Mouse (Mus musculus) cerebellum, adult (tissue): ENCODE measurements around the gene Mrps15.
"Not testable (repeated sequence)": the region's sequence is repeated elsewhere in the genome, so short reads cannot be mapped to it uniquely, and the experiment has no call there.

Experiments
- ATAC-seq: cut with Nextera tagmentation; 2 replicates; pipeline ENCODE4 v1.9.2; 2017; ENCODE audit warnings: mild to moderate bottlenecking, moderate library complexity, mixed read lengths; ENCODE audit not compliant: insufficient number of reproducible peaks, low FRiP score, low TSS enrichment

Gene Mrps15

DNA sequence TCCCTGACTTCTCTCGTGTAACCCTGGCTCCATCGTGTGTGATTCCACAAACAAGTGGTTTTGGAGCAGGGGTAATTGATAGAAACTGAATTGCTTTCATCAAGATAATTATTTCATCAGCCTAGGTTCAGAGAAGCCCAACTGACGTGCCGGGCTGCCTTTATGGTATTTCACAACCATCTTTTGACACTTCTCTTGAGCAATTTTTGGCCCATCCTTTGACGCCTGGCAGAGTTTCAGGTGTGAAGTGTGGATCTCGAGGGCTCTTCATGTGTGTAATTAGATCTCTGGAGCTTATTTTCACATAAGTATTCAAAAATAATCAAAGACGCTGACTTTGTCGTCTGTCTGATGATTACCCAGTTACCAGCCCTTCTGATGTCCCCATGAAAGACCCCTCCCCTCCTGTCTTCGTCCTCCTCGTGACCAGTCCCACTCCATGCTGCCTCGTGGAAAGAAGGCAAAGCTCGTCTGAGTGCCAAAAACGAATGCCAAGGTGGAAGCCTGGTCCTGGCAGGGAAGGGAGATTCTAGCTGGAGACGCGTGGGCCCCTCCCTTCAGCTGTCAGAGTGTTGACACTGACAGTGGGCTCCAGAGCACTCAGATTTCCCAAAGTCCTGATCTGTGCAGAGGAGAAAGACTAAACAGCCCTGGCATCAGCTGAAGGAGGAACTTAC lies 20.8 kb downstream of the Mrps15 start:
- ATAC-seq, result no peak; the same call in 1 of the 2 replicates

GRCm38 (mm10) chr4:126068842-126069241 lies 22.1 kb downstream of the Mrps15 start:
- no peak for ATAC-seq

DNA sequence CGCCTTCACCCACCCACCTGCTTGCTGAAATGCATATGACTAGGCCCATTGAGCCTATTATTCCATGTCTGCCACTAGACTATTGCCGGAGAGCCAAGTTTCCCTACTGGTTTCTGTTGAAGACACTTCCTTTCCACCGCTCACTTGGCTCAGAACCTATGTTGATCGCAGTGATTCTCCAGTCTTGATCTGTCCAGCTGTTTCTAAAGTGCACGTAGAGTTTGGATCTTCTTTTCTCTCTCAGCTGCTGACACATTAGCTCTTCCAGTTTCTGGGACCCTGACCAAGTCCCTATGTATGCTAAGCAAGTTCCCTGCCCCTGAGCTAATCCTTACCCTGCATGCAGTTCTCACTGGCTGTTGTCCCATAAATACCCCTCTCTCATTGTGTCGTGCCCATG lies 31.1 kb downstream of the Mrps15 start:
- no peak for ATAC-seq

- no peak for ATAC-seq
Observed at GRCm38 (mm10) chr4:126079266-126079665, 32.5 kb downstream of the Mrps15 start.

DNA sequence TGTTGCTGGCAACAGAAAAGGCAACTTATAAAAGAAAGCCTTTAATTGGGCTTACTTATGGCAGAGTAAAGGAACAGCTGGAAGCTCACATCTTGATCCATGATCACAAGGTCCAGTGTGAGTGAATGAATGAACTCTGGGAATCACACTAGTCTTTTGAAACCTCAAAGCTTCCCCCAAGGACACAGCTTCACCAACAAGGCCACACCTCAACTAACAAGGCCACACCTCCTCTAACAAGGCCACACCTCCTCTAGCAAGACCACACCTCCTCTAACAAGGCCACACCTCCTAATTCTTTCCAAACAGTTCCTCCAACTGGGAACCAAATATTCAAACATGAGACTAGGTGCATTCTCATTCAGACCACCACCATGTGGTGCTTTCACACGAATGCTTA lies 34.9 kb downstream of the Mrps15 start:
- ATAC-seq, result no peak

DNA sequence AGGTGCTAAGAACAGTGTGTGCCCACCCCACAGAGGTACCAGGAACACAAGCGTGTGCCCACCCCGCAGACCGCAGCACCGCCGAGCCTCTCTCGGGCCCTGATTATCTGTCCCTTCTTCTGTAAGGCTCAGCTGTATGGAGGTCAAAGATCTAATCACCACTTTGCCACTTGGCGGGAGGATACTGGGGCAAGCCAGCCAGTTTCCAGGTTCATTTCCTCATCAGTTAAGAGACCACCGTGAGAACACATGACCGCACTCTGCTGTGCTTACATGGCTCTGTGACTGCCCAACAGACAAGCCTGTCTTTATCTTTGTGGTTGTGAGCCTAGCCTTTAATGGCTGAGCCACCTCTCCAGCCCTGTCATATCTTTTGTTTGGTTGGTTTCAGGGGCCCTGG lies 36.3 kb downstream of the Mrps15 start:
- ATAC-seq, result no peak

- no peak for ATAC-seq
Observed at GRCm38 (mm10) chr4:126084382-126084781, 37.7 kb downstream of the Mrps15 start.

DNA sequence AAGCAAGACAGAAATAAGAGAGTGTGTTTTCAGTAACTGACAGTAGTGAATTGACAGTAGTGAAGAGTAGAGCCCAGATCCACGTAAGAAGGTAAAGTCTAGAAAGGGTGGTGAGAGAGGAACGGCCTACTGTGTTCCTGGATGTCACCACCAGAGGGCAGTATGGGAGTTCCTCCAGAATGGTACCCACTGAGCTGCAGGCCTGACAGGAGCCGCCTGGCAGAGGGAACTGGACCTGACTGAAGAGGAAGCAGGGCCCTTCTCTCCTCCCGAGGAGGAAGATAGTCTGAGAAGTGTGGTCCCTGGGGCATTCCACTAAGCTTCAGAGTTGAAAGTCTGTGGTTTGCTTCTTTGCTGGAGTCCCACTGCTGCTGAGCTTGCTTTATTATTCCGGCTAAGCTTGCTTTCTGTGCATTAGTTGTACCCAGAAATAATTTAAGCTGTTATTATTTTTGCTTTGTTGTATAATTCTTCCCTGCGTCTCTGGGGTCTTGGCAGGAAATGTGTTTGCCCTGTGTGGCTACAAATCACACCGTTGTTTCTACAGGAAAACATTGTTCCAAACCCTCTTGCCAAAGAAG lies 39.4 kb downstream of the Mrps15 start:
- ATAC-seq, result peak; percentile 93

- no peak for ATAC-seq
Observed at GRCm38 (mm10) chr4:126090101-126090847, 43.5 kb downstream of the Mrps15 start.

DNA sequence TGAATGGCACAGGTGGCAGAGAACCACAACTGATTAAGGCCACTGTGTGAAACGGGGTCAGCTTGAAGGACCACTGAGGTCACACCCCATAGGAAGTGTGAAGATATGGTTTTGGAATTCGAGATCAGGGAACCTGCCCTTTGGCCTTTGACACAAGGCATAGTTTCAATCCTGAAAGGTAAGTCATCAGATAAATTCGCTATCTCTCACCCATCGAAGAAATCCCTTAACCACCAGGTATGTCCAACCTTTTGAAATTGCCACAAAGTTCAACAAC lies 44.1 kb downstream of the Mrps15 start:
- ATAC-seq, result no peak

DNA sequence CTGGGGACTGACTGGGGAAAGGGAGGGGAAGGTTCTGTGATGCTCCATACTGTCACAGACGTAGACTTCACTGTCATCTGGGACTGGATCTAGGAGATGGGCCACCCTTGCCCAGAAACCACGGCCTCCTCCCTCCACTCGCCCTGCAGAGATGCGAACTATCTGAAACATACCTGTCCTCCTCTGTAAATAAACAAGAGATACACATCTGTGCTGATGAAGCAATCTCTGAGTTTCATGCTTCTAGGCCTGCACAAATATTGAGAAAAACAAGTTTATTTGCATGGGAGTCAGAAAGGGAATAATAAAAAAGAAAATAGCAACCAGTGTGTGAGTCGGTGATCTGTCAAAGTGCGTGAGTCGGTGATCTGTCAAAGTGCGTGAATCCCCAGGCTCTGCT lies 45.1 kb downstream of the Mrps15 start:
- no peak for ATAC-seq

- ATAC-seq, result not testable (repeated sequence)
Observed at GRCm38 (mm10) chr4:126095622-126096430, 49.1 kb downstream of the Mrps15 start.

DNA sequence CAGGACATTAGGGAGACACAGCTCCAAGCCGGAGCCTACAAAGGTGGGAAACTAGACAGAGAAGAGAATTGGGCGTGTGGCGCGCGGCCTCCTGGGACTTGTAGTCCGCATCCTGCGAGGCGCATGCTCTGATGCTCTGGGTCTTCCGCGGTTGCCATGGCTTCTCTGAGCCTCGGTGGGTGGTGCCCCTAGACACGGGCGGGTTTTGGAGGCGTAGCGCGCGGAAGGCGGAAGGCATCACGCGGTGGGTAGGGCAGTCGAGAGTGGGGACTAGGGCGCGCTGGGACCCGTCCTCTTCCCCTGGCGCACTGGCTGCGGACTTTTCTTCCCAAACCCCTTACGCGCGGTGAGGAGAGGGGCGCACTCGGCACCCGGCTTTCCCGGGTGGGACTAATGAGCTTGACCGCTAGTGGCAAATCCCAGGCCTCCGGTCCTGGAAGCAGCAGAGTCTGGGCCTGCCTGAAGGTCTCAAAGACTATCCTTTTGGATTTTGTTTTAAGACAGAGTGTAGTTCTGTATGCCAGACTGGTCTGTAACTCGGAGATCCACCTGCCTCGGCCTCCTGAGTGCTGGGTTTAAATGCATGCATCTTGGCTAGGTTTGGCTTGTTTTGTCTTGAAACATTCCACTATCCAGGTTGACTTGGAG lies 49.9 kb downstream of the Mrps15 start, which contains the start of gene Lsm10:
Lsm10 (plus strand) TSS at position 160 of the 648 bp plus-strand sequence.
- ATAC-seq, result peak; percentile 99

- ATAC-seq, result no peak
Observed at GRCm38 (mm10) chr4:126097711-126098253, 51.1 kb downstream of the Mrps15 start.

GRCm38 (mm10) chr4:126099365-126099764 lies 52.6 kb downstream of the Mrps15 start:
- no peak for ATAC-seq

DNA sequence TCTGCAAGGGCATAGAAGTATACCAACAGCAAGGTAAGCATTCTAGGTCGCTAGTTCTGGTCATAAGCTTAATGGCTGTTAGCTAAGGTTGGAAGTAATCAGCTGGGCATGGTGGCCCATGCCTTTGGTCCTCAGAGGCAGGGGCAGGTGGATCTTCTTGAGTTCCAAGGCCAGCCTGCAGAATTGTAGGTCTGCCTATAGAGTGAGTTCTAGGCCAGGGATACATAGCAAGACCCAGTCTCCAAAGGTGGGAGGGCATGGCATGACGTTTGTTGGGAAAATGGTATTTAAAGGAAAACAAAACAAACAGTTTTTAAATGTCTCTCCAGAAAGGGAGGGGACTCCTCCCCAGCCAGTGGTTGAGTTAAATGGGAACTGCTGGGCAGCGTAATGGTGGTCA lies 54.0 kb downstream of the Mrps15 start:
- ATAC-seq, result no peak

- no peak for ATAC-seq
Observed at GRCm38 (mm10) chr4:126102061-126102841, 55.5 kb downstream of the Mrps15 start.

GRCm38 (mm10) chr4:126103057-126103581 lies 56.4 kb downstream of the Mrps15 start:
- peak; percentile 48; the same call in 1 of the 2 replicates for ATAC-seq

DNA sequence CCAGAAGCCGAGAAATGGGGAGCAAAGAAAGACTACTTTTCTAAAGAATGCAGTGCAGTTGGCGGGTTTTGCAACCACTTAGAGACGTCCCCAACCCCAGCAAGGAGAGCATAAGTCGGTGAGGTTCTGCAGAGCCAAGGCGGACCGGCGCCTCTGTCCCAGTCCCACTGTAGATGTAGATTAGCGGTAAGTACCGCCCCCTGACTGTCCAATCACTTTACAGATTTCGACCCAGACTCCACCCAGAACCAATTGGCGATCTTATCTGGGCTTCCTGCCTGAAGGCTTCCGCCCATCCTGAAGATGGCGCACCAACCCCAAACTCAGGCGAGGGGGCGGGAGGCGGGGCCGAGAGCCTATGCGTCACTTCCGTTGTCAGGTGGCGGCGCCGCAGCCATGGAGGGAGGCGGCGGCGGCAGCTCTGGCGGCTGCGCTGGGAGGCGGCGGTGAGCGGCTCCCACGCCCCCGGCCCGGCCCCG lies 56.9 kb downstream of the Mrps15 start, which contains the start of gene Stk40:
Stk40 (plus strand) TSS at position 368 of the 479 bp plus-strand sequence.
- peak; percentile 94 for ATAC-seq
